In the genomic region with DNA sequence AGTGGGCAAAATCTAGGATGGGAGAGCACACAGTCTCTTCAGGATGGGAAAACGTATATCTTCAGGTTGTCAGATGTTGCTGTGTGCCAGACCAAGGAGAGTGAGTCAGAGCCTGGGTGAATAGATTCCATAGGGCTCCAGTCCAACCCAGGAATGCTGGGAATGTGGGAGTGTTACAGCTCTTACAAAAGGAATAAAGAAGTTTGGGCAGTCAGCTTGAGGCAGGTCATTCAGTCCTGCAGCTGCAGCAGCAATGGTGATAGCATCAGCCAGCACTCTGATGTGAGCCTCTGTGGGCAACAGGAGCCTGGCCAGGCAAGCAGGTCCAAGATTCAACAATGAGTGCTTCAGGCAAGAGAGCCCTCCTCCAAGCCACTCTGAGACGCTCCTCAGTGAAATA, we compare ENCODE assay signal across 9 mouse cellular contexts.
DNase-seq lines count a peak whose midpoint lies in the region; ATAC-seq lines count a peak whose summit lies in the region.
"Had no signal": no experiment of that assay in that cellular context is flagged by ENCODE, and none has a peak within 500 bp of the region (broad histone marks: within the 10 kb centered on the region; RNA-seq: fewer than 3 reads in every experiment).

No protein-coding gene starts in this region.

- H3K9me3 ChIP-seq in hindbrain, embryonic 11.5 days (ENCODE audit: control insufficient read depth, low read length): no peaks in the 10 kb centered on the region
- H3K9me3 ChIP-seq: liver, embryonic 15.5 days had no signal

- no peak overlapping the region for H3K4me2 ChIP-seq in hindbrain, embryonic 11.5 days (replicated peaks; ENCODE audit: low read depth, low read length)
- H3K4me2 ChIP-seq: liver, embryonic 15.5 days had no signal

- no peak; the same call in 1 of the 2 replicates for ATAC-seq in hindbrain, embryonic 11.5 days (ENCODE audit: low FRiP score)

- H3K9ac ChIP-seq in hindbrain, embryonic 11.5 days (ENCODE audit: low read depth, low read length): no peak overlapping the region
- H3K9ac ChIP-seq: liver, embryonic 15.5 days had no signal

- DNase-seq in kidney, adult 11 months: peak; percentile 17
- no peak for DNase-seq in kidney, adult 18-20 months
- peak; percentile 89 for DNase-seq in ZHBTc4 (ENCODE audit: low read depth, low spot score)
- DNase-seq in forelimb bud, embryonic 11.5 days (ENCODE audit: low read depth, low spot score): peak; percentile 19
- peak; percentile 58 for DNase-seq in mesoderm, embryonic 11.5 days (ENCODE audit: low read depth, low spot score)
- no peak for DNase-seq in thymus, adult 18-20 months
- DNase-seq in cerebellum, adult 9-10 months: no peak
- no peak for DNase-seq in hindbrain, embryonic 11.5 days (ENCODE audit: low spot score)

- H3K27me3 ChIP-seq in hindbrain, embryonic 11.5 days (ENCODE audit: control insufficient read depth, insufficient read depth, low read length): no peaks in the 10 kb centered on the region
- H3K27me3 ChIP-seq: liver, embryonic 15.5 days had no signal

- no peaks in the 10 kb centered on the region for H3K36me3 ChIP-seq in hindbrain, embryonic 11.5 days (ENCODE audit: control insufficient read depth, insufficient read depth, low read length)
- H3K36me3 ChIP-seq: liver, embryonic 15.5 days had no signal

- no peak overlapping the region for H3K4me3 ChIP-seq in hindbrain, embryonic 11.5 days (ENCODE audit: low read depth, low read length)
- H3K4me3 ChIP-seq: liver, embryonic 15.5 days had no signal

- 42% methylated on average over 2 of the region's 2 CpGs for WGBS in hindbrain, embryonic 11.5 days

- H3K4me1 ChIP-seq in hindbrain, embryonic 11.5 days (replicated peaks; ENCODE audit: control insufficient read depth, insufficient read depth, low read length): no peaks in the 10 kb centered on the region
- H3K4me1 ChIP-seq: liver, embryonic 15.5 days had no signal

- H3K27ac ChIP-seq in hindbrain, embryonic 11.5 days (ENCODE audit: low read depth, low read length): no peak overlapping the region
- H3K27ac ChIP-seq: liver, embryonic 15.5 days had no signal

Comparison
In these comparisons a context has a peak if more than half of its experiments do, and no peak if none do; other contexts are left out.
1. DNase-seq: peak in kidney, adult 11 months (single experiment), ZHBTc4 (single experiment), forelimb bud, embryonic 11.5 days (single experiment) and mesoderm, embryonic 11.5 days (single experiment); none in kidney, adult 18-20 months (single experiment), thymus, adult 18-20 months (0 of 2), cerebellum, adult 9-10 months (single experiment) and hindbrain, embryonic 11.5 days (single experiment).